Mouse (Mus musculus): ENCODE data around the gene Nlrp4f. TPM values are rescaled to one million over a fixed set of nuclear protein-coding genes. Genes with fewer than 3 reads are reported as not detected.

Gene Nlrp4f
- total RNA-seq (2021): under 1 TPM in 1 of 2 experiments, not detected in 1; 0.36 TPM
- long read RNA-seq, experiment 1: 0 reads
- long read RNA-seq, experiment 2: 0 reads

DNA sequence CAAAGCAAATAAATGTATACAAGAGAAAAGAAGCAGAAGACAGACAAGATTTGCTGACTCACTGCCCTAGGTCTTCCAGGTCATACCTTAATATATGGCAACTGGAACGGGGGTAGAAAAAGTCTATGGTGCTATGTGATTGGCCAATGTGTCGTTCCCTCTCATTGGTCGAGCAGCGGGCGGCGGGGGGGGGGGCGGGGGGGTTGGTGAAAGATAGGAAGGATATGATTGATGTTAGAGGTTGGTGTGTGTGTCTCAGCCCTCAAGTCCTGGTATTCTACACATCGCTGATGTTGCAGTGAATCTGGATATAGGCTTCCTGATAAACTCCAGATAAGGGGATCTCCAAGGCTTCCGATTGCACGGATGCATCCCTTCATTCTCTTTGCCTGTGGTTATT lies at the start of gene Nlrp4f:
Nlrp4f (minus strand) TSS at position 101 of the 400 bp plus-strand sequence.
- DNase-seq: no peak

DNA sequence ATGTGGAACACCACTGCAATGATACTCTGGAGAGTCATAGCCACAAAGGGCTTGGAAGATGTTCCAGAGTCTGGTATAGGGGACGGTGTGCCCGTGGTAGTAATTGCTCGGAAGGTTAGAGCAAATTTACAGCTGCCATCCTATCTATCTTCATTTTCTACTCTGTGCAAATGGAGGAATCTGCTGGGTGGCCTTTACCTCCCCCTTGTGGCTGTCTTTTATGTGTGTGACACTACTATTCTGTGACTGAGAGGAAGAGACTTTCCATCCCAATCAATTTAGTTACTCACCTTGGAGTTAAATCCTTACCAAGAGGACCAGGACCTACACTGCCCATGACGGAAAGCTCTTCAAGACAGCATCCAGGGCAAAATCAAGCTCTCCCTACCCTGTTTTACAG lies 37.5 kb upstream of the Nlrp4f start:
- DNase-seq: no peak

GRCm38 (mm10) chr13:65242319-65242787 lies 36.6 kb upstream of the Nlrp4f start:
- peak; percentile 12 for DNase-seq

GRCm38 (mm10) chr13:65241627-65242318 lies 36.0 kb upstream of the Nlrp4f start:
- DNase-seq: peak; percentile 14

DNA sequence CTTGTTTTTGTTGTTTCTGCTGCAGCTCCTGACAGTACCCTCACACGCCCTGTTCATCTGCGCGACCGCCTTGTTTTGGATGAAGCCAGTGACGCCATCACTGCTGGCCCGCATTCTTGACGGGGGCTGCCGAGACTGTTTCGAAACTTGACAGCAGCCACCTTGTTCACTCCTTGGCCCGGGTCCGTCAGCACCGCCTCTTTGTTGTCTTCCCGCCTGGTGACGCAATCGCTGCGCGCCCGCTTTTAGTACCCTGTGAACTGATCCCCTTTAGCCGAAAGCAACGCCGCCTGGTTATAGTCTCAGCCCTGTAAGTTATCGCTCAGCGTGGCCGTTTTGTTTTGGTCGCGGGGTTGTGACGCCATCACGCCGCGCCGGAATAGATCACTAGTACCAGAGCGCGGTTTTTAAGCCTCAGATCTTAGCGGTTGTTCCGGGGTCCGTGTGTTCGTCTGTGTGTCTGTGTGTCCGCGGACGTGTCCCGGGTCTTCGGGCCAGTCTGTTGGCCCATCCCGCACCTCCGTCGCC lies 35.4 kb upstream of the Nlrp4f start:
- peak; percentile 97 for DNase-seq

DNA sequence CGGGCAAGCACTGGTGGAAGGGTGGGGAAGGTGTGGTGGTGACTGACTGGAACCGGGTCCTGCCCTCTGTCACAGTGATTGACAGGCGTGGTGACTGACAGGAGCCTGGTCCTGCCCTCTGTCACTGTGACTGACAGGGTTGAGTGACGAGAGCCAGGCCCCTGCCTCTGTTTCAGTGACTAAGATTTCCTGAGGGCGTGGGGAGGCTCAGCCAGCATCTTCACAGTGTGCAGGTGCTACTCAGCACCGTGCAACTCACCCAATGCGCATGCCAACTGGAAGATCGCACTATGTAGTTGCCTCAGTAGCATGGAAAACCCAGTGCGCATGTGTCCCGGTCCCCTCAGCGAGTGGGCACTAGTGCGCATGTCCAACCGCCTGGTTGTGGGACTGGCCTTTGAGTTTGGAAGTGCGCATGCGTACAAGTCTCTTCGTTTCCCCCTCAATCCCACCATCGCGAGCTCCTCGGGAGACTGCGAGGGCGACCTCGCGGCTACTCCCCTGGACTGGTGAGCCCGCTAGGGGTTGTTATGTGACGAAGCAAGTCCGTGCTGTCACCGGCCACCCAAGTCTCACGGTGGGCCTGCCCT lies 34.8 kb upstream of the Nlrp4f start:
- DNase-seq: peak; percentile 97

DNA sequence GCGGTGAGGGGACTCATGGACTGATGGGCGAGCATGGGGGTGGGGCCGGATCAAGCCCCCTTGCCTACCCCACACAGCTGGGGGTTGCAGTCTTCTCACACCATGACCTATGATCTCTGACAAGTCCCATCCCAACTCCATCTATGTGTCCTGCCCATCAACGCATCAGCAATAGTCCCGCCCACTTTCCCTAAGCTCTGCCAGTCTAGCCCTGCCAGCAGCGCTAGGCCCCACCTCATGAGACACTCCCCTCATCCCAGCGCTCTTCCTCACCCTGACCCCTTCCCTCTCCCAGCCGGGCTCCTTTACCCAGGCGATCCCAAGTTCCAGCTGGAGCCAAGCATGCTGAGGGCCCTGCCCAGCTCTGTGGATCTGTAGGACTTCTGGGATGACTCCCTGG lies 31.4 kb upstream of the Nlrp4f start:
- no peak for DNase-seq

- no peak for DNase-seq
Observed at GRCm38 (mm10) chr13:65226657-65227056, 20.9 kb upstream of the Nlrp4f start.

GRCm38 (mm10) chr13:65225945-65226344 lies 20.2 kb upstream of the Nlrp4f start:
- no peak for DNase-seq

GRCm38 (mm10) chr13:65200667-65201066 lies 5.1 kb downstream of the Nlrp4f start:
- no peak for DNase-seq

GRCm38 (mm10) chr13:65176472-65177091 lies 29.2 kb downstream of the Nlrp4f start:
- DNase-seq: no peak

DNA sequence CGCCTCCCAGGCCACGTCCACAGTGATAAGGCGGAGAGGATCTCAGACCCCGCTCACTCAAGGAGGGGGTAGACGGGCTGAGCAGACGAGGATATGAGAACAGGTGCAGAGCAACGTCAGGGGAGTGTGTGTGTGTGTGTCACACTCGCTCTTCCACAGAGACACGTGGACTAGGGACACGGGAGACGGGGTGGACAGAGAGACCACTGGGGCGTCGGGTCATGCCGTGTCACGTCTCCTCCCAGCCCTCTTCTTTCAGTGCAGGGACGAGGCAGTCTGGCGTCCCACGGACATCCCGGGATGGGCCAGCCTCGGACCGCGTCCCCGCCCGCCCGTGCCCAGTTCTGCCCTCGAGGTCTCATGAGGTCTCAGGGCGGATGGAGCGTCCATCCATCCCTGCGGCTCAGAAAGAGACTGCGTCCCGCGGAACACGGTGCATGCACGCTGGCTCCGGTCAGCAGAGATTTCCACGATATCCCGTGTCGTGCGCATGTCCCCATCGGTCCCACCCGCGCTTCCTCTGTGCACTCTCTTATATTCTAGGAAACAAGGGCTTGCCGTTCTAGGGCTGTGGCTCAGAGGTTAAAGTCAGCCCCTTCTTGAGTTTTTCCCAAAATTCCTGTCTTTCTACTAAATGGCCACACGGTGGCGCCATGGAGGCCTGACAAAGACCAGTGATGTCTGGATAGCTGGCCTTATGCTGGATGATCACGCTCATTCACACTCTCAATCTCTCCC lies 29.9 kb downstream of the Nlrp4f start:
- DNase-seq: peak; percentile 51

DNA sequence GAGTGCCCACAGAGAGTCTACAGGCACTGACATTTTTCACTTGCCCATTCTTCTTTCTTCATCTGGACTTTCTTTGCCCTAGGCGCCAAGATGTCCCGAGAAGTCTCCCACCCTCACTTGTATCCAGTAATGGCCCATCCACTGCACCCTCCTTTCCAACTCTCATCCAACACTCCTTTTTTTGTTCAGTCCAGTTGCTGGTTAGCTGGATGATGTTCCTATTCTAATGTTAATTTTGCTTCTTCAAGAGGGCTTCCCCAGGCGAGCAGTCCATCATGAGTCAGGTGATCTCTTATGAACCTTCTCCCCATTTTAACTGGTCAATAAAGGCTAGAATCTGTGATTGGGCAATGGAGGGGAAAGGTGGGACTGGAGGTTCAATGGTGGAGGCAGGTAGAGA lies 31.7 kb downstream of the Nlrp4f start:
- DNase-seq: no peak

DNA sequence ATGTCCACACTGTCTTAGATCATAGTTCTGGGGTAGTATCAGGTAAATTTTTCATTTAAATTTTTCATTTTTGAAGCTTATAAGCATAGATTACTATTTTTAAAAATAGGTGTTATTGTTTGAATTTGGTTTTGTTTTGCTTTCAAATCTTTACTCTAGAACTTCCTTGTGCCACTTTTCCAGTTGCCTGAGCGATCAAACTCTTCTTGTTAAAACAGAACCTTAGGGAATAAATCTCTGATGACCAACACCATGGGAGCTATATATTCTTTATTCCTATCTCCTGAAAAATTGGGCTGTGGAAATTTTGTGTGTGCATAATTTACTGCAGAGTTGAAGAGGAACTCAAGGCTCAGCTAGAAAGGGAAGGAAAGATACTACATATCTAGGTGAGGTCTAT lies 55.8 kb downstream of the Nlrp4f start, which contains the start of gene Olfr466:
Olfr466 (plus strand) TSS at position 301 of the 400 bp plus-strand sequence.
- DNase-seq: no peak

GRCm38 (mm10) chr13:65137789-65138188 lies 68.0 kb downstream of the Nlrp4f start, which contains the start of gene Olfr465-ps1:
Gene Olfr465-ps1, plus strand, starts transcription at chr13:65138089.
- no peak for DNase-seq

Other genes starting within 250 kb of the Nlrp4f start
- gene Spata31d1c, start 172.9 kb downstream of the Nlrp4f start, total RNA-seq (2021): not detected
- not detected for gene Prss47, start 153.2 kb downstream of the Nlrp4f start, total RNA-seq (2021)
- 10 to 100 TPM; 45.3 to 48.8 TPM for gene Mfsd14b, start 93.0 kb downstream of the Nlrp4f start, total RNA-seq (2021)
- not detected for gene Olfr465-ps1, start 67.9 kb downstream of the Nlrp4f start, total RNA-seq (2021)
- not detected for gene Olfr466, start 55.7 kb downstream of the Nlrp4f start, total RNA-seq (2021)
- not detected for gene Gm10775, start 53.6 kb upstream of the Nlrp4f start, total RNA-seq (2021)
- 10 to 100 TPM; 21.1 to 29.3 TPM for gene Zfp369, start 72.8 kb upstream of the Nlrp4f start, total RNA-seq (2021)